Mouse (Mus musculus) lung, adult 2 months (tissue): Measurements from ENCODE around the gene Fxyd5.

Experiments
- CTCF ChIP-seq: fragments of 200-500 bp; IDR thresholded peaks from 2 replicates; pipeline ENCODE4 v1.5.1; 2011; ENCODE audit warnings: mild to moderate bottlenecking, low read length, control low read depth; ENCODE audit not compliant: insufficient read depth
- POLR2A ChIP-seq: fragments of 200-500 bp; IDR thresholded peaks from 2 replicates; pipeline ENCODE4 v1.6.1; 2011; ENCODE audit warnings: low read depth, mild to moderate bottlenecking, control low read depth, low read length, borderline replicate concordance; ENCODE audit errors: extremely low read depth

- TF ChIP-seq CTCF (no peak), POLR2A (no peak)
These were observed 1.3 kb downstream of the Fxyd5 start for GRCm38 (mm10) chr7:31041023-31041407.
